Mouse (Mus musculus) olfactory bulb, adult 2 months (tissue): ENCODE results near the gene Gmpr.

Source experiments
- CTCF ChIP-seq: fragments of 200-500 bp; IDR thresholded peaks from 2 replicates; pipeline ENCODE4 v1.5.1; 2012; ENCODE audit warnings: low read depth, mild to moderate bottlenecking, low read length, moderate library complexity; ENCODE audit not compliant: insufficient read depth
- POLR2A ChIP-seq: fragments of 200-500 bp; IDR thresholded peaks from 2 replicates; pipeline ENCODE4 v1.6.1; 2012; ENCODE audit warnings: mild to moderate bottlenecking, low read depth, low read length, moderate library complexity; ENCODE audit not compliant: insufficient read depth

- TF ChIP-seq CTCF (no peak), POLR2A (no peak)
Observed at GRCm38 (mm10) chr13:45493846-45494245, 13.4 kb upstream of the Gmpr start.
